9 mouse cellular contexts compared by ENCODE assay signal in genomic region chr9:123679198-123679597, GRCm38 (mm10). TPM values are rescaled to one million over a fixed set of nuclear protein-coding genes. Genes with fewer than 3 reads are reported as not detected.
A peak's percentile ranks its signal among the peaks of the same experiment; 100 is the strongest.
DNase-seq lines count a peak whose midpoint lies in the region; ATAC-seq lines count a peak whose summit lies in the region.
"Had no signal": no experiment of that assay in that cellular context is flagged by ENCODE, and none has a peak within 500 bp of the region (broad histone marks: within the 10 kb centered on the region; RNA-seq: fewer than 3 reads in every experiment).

No protein-coding gene starts in this region.

- H3K4me2 ChIP-seq in kidney, embryonic 16.5 days (replicated peaks; ENCODE audit: low read depth, low read length): peak overlapping the region; percentile 73; the same call in 1 of the 2 replicates
- no peak overlapping the region for H3K4me2 ChIP-seq in forebrain, embryonic 11.5 days (ENCODE audit: low read depth, low read length, severe bottlenecking)
- H3K4me2 ChIP-seq in limb, embryonic 12.5 days: peak overlapping the region; percentile 77
- H3K4me2 ChIP-seq in neural tube, embryonic 13.5 days: peak overlapping the region; percentile 62

- H3K9me3 ChIP-seq in kidney, embryonic 16.5 days (ENCODE audit: low read length): no peaks in the 10 kb centered on the region
- H3K9me3 ChIP-seq in forebrain, embryonic 11.5 days (ENCODE audit: control insufficient read depth, low read length): no peaks in the 10 kb centered on the region
- no peaks in the 10 kb centered on the region for H3K9me3 ChIP-seq in limb, embryonic 12.5 days
- H3K9me3 ChIP-seq in neural tube, embryonic 13.5 days: no peaks in the 10 kb centered on the region
- H3K9me3 ChIP-seq: G1E had no signal

- DNase-seq in kidney, postnatal 14 days: no peak
- DNase-seq in forebrain, embryonic 11.5 days (ENCODE audit: low spot score): no peak
- DNase-seq in spleen, postnatal 4 days (ENCODE audit: low spot score in 2 of 2): no peak
- no peak for DNase-seq in left cerebral cortex, adult 18-20 months (ENCODE audit: low spot score in 2 of 2)
- no peak for DNase-seq in kidney, adult 8-10 months

- peaks cover 61% of the 10 kb centered on the region for H3K27me3 ChIP-seq in kidney, embryonic 16.5 days (ENCODE audit: insufficient read depth, low read length)
- H3K27me3 ChIP-seq in forebrain, embryonic 11.5 days (ENCODE audit: control insufficient read depth, insufficient read depth, low read length): peaks cover 25% of the 10 kb centered on the region
- peaks cover 72% of the 10 kb centered on the region for H3K27me3 ChIP-seq in limb, embryonic 12.5 days
- H3K27me3 ChIP-seq in neural tube, embryonic 13.5 days: peaks cover 77% of the 10 kb centered on the region

- no peak for ATAC-seq in kidney, embryonic 16.5 days (ENCODE audit: low FRiP score, low TSS enrichment)
- 0 out of 2 replicates have a peak, but pooled peaks have one; percentile 24 for ATAC-seq in forebrain, embryonic 11.5 days (replicated peaks; ENCODE audit: low FRiP score)
- ATAC-seq in limb, embryonic 12.5 days (ENCODE audit: insufficient number of reproducible peaks, insufficient read depth, low FRiP score, low TSS enrichment, low read depth): 0 out of 2 replicates have a peak, but pooled peaks have one; percentile 47
- no peak for ATAC-seq in neural tube, embryonic 13.5 days (ENCODE audit: low read depth)

- H3K27ac ChIP-seq in kidney, embryonic 16.5 days (ENCODE audit: low read length): no peak overlapping the region
- no peak overlapping the region for H3K27ac ChIP-seq in forebrain, embryonic 11.5 days (ENCODE audit: low read depth, low read length)
- H3K27ac ChIP-seq in limb, embryonic 12.5 days: no peak overlapping the region
- no peak overlapping the region for H3K27ac ChIP-seq in neural tube, embryonic 13.5 days (replicated peaks)

- H3K4me3 ChIP-seq in kidney, embryonic 16.5 days (ENCODE audit: low read length): peak overlapping the region; percentile 51; the same call in 1 of the 2 replicates
- H3K4me3 ChIP-seq in forebrain, embryonic 11.5 days (ENCODE audit: low read depth, low read length): no peak overlapping the region
- peak overlapping the region; percentile 43 for H3K4me3 ChIP-seq in limb, embryonic 12.5 days (replicated peaks)
- peak overlapping the region; percentile 41; the same call in 1 of the 2 replicates for H3K4me3 ChIP-seq in neural tube, embryonic 13.5 days

- H3K36me3 ChIP-seq in kidney, embryonic 16.5 days (ENCODE audit: insufficient read depth, low read length): no peaks in the 10 kb centered on the region
- H3K36me3 ChIP-seq in forebrain, embryonic 11.5 days (ENCODE audit: control insufficient read depth, insufficient read depth, low read length): no peaks in the 10 kb centered on the region
- no peaks in the 10 kb centered on the region for H3K36me3 ChIP-seq in limb, embryonic 12.5 days
- H3K36me3 ChIP-seq in neural tube, embryonic 13.5 days: no peaks in the 10 kb centered on the region
- H3K36me3 ChIP-seq: G1E had no signal

- H3K9ac ChIP-seq in kidney, embryonic 16.5 days (replicated peaks; ENCODE audit: low read length): no peak overlapping the region
- H3K9ac ChIP-seq in forebrain, embryonic 11.5 days (ENCODE audit: low read length): no peak overlapping the region
- no peak overlapping the region for H3K9ac ChIP-seq in limb, embryonic 12.5 days (replicated peaks)
- H3K9ac ChIP-seq in neural tube, embryonic 13.5 days: no peak overlapping the region

- 27% methylated on average over 2 of the region's 2 CpGs for WGBS in kidney, embryonic 16.5 days
- WGBS in forebrain, embryonic 11.5 days: 20% methylated on average over 2 of the region's 2 CpGs
- WGBS in limb, embryonic 12.5 days: 25% methylated on average over 2 of the region's 2 CpGs
- WGBS in neural tube, embryonic 13.5 days: 19% methylated on average over 2 of the region's 2 CpGs

- H3K4me1 ChIP-seq in kidney, embryonic 16.5 days (ENCODE audit: insufficient read depth, low read length): 0 out of 2 replicates have a peak, but pooled peaks cover 5% of the 10 kb centered on the region
- H3K4me1 ChIP-seq in forebrain, embryonic 11.5 days (replicated peaks; ENCODE audit: control insufficient read depth, insufficient read depth, low read length): peaks cover 7% of the 10 kb centered on the region; the same call in 1 of the 2 replicates
- peaks cover 12% of the 10 kb centered on the region for H3K4me1 ChIP-seq in limb, embryonic 12.5 days (replicated peaks)
- H3K4me1 ChIP-seq in neural tube, embryonic 13.5 days (replicated peaks): peaks cover 15% of the 10 kb centered on the region

RNA-seq across cellular contexts. Expression of gene Slc6a20a, which starts 0.5 kb away (rescaled TPM):
- polyA plus RNA-seq in kidney, embryonic 16.5 days (2015; fragmentation: Nextera tagmentation; extraction: Ambion mirVana): 0.69 and 0.94 TPM in 2 replicates
- 0.28 and 0.77 TPM in 2 replicates for polyA plus RNA-seq in forebrain, embryonic 11.5 days (2014; fragmentation: Nextera tagmentation; extraction: Ambion mirVana)
- polyA plus RNA-seq in limb, embryonic 12.5 days (2016; fragmentation: Nextera tagmentation; extraction: Ambion mirVana): not detected in 2 replicates
- 1.6 and 2.4 TPM in 2 replicates for polyA plus RNA-seq in neural tube, embryonic 13.5 days (2015; fragmentation: Nextera tagmentation; extraction: Ambion mirVana)
- 10 to 100 TPM; 25.2 to 28.1 TPM for total RNA-seq in left cerebral cortex, adult 18-20 months (2021)
- polyA plus RNA-seq: G1E had no signal

RNA-seq across cellular contexts. Expression of gene Ccr9, which starts 1.0 kb away (rescaled TPM):
- polyA plus RNA-seq in kidney, embryonic 16.5 days (2015; fragmentation: Nextera tagmentation; extraction: Ambion mirVana): 0.09 and 0.16 TPM in 2 replicates
- 0.04 and 0.08 TPM in 2 replicates for polyA plus RNA-seq in forebrain, embryonic 11.5 days (2014; fragmentation: Nextera tagmentation; extraction: Ambion mirVana)
- 0.13 and 0.14 TPM in 2 replicates for polyA plus RNA-seq in limb, embryonic 12.5 days (2016; fragmentation: Nextera tagmentation; extraction: Ambion mirVana)
- polyA plus RNA-seq in neural tube, embryonic 13.5 days (2015; fragmentation: Nextera tagmentation; extraction: Ambion mirVana): 0.32 and 0.37 TPM in 2 replicates
- under 1 TPM; 0.16 to 0.33 TPM for total RNA-seq in left cerebral cortex, adult 18-20 months (2021)
- polyA plus RNA-seq: G1E had no signal

RNA-seq across cellular contexts. Expression of gene Lztfl1, which starts 38.3 kb away (rescaled TPM):
- polyA plus RNA-seq in kidney, embryonic 16.5 days (2015; fragmentation: Nextera tagmentation; extraction: Ambion mirVana): 48.1 and 48.4 TPM in 2 replicates
- polyA plus RNA-seq in forebrain, embryonic 11.5 days (2014; fragmentation: Nextera tagmentation; extraction: Ambion mirVana): 45.5 and 46.2 TPM in 2 replicates
- 50.0 and 56.2 TPM in 2 replicates for polyA plus RNA-seq in limb, embryonic 12.5 days (2016; fragmentation: Nextera tagmentation; extraction: Ambion mirVana)
- 55.4 and 57.0 TPM in 2 replicates for polyA plus RNA-seq in neural tube, embryonic 13.5 days (2015; fragmentation: Nextera tagmentation; extraction: Ambion mirVana)
- 10 to 100 TPM; 65.2 to 74.3 TPM for total RNA-seq in left cerebral cortex, adult 18-20 months (2021)

RNA-seq across cellular contexts. Expression of gene Slc6a20b, which starts 46.8 kb away (rescaled TPM):
- 5.7 and 7.9 TPM in 2 replicates for polyA plus RNA-seq in kidney, embryonic 16.5 days (2015; fragmentation: Nextera tagmentation; extraction: Ambion mirVana)
- 0.09 and 0.29 TPM in 2 replicates for polyA plus RNA-seq in forebrain, embryonic 11.5 days (2014; fragmentation: Nextera tagmentation; extraction: Ambion mirVana)
- 0.17 and 0.24 TPM in 2 replicates for polyA plus RNA-seq in limb, embryonic 12.5 days (2016; fragmentation: Nextera tagmentation; extraction: Ambion mirVana)
- polyA plus RNA-seq in neural tube, embryonic 13.5 days (2015; fragmentation: Nextera tagmentation; extraction: Ambion mirVana): 0.32 and 0.43 TPM in 2 replicates
- under 1 TPM; 0.52 to 0.53 TPM for total RNA-seq in left cerebral cortex, adult 18-20 months (2021)

Comparison
In these comparisons a context has a peak if more than half of its experiments do, and no peak if none do; other contexts are left out.
1. ATAC-seq: peak in forebrain, embryonic 11.5 days (single experiment) and limb, embryonic 12.5 days (single experiment); none in kidney, embryonic 16.5 days (single experiment) and neural tube, embryonic 13.5 days (single experiment).